Mouse (Mus musculus): ENCODE data around the gene Purb. TPM values are rescaled to one million over a fixed set of nuclear protein-coding genes. Genes with fewer than 3 reads are reported as not detected.
"Not testable (repeated sequence)": the region's sequence is repeated elsewhere in the genome, so short reads cannot be mapped to it uniquely, and the experiment has no call there.

Purb gene
- total RNA-seq, 2 experiments from 2014 or later: 248 to 265 TPM

DNA sequence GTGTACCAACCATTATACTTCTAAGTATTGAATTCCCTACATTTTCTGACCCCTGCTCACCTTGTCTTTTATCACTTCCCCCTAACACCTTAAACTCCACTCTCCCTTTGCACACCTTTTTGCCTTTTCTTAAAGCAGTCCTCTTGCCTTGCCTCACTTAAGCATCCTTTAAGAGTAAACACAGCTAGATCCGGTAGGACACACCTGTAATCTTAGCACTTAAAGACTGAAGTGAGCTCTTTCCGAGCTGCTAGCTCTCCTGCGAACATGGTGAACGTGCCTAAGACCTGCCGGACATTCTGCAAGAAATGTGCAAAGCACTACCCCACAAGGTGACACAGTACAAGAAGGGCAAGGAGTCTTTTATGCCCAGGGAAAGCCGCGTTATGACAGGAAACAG lies 29.8 kb downstream of the Purb start:
- DNase-seq (ENCODE audit: low spot score in 2 of 2): no peak

DNA sequence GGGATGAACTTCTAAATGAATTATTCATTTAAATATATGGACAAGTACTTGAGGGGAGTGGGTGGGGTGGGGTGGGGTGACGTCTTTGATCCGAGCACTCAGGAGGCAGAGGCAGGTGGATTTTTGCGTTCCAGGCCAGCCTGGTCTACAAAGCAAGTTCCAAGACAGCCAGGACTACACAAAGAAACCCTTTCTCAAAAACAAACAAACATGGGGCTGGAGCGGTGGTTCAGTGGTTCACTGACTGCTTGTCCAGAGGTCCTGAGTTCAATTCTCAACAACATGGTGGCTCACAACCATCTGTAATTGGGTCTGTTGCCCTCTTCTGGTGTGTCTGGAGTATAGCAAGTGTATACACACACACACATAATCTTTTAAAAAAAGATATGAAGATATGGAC lies 30.3 kb downstream of the Purb start:
- DNase-seq (ENCODE audit: low spot score in 2 of 2): no peak

DNA sequence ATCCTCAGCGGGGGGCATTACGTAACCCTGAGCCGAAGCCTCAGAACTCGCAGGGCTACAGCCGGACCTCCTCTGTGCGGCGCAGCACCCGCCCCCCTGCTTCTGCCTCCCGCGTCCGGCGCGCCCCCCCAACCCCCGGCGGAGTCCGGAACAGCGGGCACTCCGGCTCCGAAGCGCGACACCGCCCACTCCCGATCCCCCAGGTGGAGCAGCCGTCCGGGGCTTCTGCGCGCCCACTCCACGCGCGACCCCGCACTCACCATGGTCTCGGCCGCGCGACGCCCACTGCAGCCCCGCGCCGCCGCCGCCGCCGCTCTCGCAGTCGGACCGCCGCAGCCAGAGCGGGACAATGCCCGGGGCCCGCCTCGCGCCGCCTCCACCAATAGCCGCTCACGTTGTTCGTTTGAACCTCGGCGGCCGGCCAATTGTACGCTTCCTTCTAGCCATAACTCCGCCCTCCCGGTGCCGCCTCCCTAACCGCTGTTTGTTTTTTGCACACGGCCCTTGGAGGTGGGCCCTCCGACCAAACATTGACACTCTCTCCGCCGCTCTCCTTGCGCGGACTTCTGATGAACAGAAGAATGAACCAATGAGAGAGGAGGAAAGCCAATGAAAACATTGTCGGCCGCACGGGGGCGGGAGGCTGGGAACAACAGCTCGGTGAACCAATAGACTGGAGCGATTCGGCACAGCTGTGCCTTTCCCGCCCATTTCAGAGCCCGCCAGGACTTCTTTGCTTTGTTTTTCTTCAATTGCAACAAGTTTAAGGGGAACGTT lies 31.5 kb downstream of the Purb start, which contains the start of gene H2afv:
Gene H2afv (minus strand): TSS at position 367 of the 777 bp plus-strand sequence.
- DNase-seq (ENCODE audit: low spot score in 2 of 2): peak; percentile 99 to 100

DNA sequence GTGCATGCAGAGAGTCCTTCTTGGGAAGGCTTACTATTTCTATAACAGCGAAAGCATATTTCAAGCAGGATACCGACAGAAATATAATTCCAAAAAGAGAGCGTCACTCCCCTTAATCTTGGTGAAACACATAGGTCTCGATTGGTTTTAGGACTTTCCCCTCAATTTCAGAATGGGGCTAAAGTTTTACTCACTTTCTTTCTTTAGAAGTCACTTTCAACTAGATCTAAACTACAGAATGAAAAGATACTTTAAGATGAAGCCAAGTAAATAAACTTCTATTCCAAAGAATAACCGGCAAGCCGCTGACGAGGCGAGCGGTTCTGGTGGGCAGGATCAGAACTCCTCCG lies 32.0 kb downstream of the Purb start:
- no peak for DNase-seq (ENCODE audit: low spot score in 2 of 2)

GRCm38 (mm10) chr11:6443102-6443501 lies 32.6 kb downstream of the Purb start:
- no peak for DNase-seq (ENCODE audit: low spot score in 2 of 2)

DNA sequence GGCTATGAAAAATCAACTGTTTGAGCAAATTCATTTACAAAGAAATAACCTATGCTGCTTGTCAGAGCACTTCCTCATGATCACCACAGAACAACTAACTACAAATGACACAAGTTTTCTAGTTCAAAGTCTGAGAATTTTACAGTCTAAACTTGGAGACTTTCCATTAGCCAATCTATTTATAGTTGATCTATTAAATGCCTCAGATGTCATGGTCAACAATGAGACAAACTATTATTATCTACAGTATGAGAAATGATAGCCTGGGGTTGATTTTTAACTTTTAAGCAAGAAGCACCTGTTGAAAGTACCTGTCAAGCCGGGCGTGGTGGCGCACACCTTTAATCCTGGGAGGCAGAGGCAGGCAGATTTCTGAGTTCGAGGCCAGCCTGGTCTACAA lies 33.2 kb downstream of the Purb start:
- DNase-seq (ENCODE audit: low spot score in 2 of 2): no peak

DNA sequence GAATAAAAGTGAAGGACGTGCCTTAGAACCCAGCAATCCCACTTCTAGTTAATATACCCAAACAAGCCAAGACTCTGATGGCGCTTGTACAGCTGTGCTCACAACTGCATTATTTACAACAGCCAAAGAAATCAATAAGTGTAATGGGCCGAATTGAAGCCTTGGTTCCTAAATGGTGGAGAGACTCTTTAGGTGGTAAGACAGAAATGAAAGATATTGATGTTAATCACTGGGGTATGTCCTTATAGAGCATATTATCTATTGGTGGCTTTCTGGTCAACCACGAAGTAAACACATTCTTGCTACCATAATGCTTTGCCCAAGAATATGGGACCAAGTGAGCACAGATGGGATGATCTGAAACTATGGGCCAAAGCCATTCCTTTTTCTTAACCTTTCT lies 35.5 kb downstream of the Purb start:
- no peak for DNase-seq (ENCODE audit: low spot score in 2 of 2)

DNA sequence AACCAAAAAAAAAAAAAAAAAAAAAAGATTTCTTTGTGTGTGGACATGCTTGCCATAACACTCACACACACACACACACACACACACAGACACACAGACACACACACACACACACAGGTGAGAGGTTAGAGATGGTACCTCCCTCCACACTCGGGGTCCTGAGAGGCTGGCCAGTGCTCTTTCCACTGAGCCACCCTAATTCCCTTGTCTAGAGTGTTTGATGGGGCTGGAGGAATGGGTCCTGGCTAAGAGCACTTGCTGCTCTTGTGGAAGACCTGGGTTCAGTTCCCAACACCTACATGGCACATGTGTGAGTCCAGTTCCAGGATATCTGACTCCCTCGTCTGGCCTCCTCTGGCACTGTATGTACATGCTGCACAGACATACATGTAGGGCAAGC lies 38.0 kb downstream of the Purb start:
- DNase-seq (ENCODE audit: low spot score in 2 of 2): no peak

DNA sequence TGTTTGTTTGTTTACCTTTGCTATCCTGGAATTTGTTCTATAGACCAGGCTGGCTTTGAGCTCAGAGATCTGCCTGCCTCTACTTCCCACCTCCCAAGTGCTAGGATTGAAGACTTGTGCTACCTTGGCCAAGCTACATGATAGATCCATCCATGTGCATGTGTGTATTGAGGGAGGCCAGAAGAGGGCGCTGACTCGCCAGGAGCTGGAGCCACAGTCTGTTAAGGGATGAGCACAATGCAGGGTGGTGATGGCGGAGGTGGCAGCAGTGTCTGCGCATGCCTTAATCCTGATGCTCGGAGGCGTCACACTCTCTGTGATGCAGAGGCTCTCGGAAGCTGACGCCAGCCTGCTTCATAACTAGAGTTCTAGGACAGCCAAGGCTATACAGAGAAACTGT lies 39.3 kb downstream of the Purb start:
- peak; percentile 31 to 41 for DNase-seq (ENCODE audit: low spot score in 2 of 2)

GRCm38 (mm10) chr11:6430186-6430585 lies 45.5 kb downstream of the Purb start:
- no peak for DNase-seq (ENCODE audit: low spot score in 2 of 2)

- DNase-seq (ENCODE audit: low spot score in 2 of 2): no peak
Observed at GRCm38 (mm10) chr11:6420722-6421350, 54.9 kb downstream of the Purb start.

DNA sequence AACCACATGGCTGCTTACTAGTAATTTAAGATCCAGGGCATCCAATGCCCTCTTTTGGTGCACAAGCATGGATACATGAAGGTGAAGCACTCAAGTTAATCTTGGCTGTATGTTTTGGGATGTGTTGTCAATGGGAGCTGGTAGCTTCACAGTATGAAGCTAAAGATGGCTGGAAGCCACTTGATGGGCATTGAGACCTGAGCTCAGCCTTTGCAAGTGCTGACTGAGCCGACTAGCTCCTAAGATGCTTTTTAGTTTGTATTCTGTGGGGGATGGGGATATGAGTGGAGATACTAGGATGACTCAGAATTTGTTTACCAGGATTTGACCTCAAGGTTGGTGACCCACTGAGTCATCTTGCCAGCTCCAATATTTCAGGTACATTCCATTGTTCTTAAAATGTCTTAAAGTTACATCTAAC lies 55.4 kb downstream of the Purb start:
- no peak for DNase-seq (ENCODE audit: low spot score in 2 of 2)

DNA sequence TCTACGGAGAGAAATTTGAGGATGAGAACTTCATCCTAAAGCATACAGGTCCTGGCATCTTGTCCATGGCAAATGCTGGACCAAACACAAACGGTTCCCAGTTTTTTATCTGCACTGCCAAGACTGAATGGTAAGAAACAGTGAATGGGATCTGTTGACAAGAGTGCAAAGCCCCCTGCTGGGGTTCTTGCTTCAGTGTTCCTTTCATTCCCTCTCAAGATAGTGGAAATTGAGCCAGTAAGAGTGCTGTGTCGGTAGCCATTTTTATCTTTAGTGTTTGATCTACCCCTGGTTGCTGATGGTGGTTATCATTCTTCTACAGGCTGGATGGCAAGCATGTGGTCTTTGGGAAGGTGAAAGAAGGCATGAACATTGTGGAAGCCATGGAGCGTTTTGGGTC lies 56.6 kb downstream of the Purb start:
- not testable (repeated sequence) for DNase-seq (ENCODE audit: low spot score in 2 of 2)

GRCm38 (mm10) chr11:6418751-6419150 lies 57.0 kb downstream of the Purb start:
- DNase-seq (ENCODE audit: low spot score in 2 of 2): no peak

Small RNA genes within 50 kb of the gene (microRNA-seq; reads per million reads assigned to microRNA genes)
- gene Gm22123: 0 reads per million in 2 experiments

Other genes with a start within 250 kb of the Purb start
- under 1 TPM; 0.63 to 0.68 TPM for gene Npc1l1, start 245.8 kb downstream of the Purb start, total RNA-seq (2021)
- gene Ddx56, start 208.1 kb downstream of the Purb start, total RNA-seq (2021): 10 to 100 TPM; 45.6 to 48.6 TPM
- gene Tmed4, start 201.0 kb downstream of the Purb start, total RNA-seq (2021): 10 to 100 TPM; 94.1 to 99.1 TPM
- gene Ogdh, start 184.3 kb downstream of the Purb start, total RNA-seq (2021): 100 to 1,000 TPM; 228 to 260 TPM
- gene Zmiz2, start 86.8 kb downstream of the Purb start, total RNA-seq (2021): 100 to 1,000 TPM; 217 to 224 TPM
- gene Ppia, start 60.5 kb downstream of the Purb start, total RNA-seq (2021): 1,000 to 10,000 TPM; 1,850 TPM
- 10 to 100 TPM; 41.4 to 42.5 TPM for gene H2afv, start 31.5 kb downstream of the Purb start, total RNA-seq (2021)
- under 1 TPM; 0.23 to 0.49 TPM for gene Myo1g, start 45.0 kb upstream of the Purb start, total RNA-seq (2021)
- gene Ccm2, start 71.0 kb upstream of the Purb start, total RNA-seq (2021): 10 to 100 TPM; 63.5 to 67.0 TPM
- gene Nacad, start 130.1 kb upstream of the Purb start, total RNA-seq (2021): 10 to 100 TPM; 42.6 to 55.9 TPM
- 10 to 100 TPM; 49.3 to 50.4 TPM for gene Tbrg4, start 150.2 kb upstream of the Purb start, total RNA-seq (2021)
- not detected for gene Wap, start 162.7 kb upstream of the Purb start, total RNA-seq (2021)
- 10 to 100 TPM in 1 of 2 experiments, 1 to 10 TPM in 1; 9.9 to 12.9 TPM for gene Ramp3, start 182.6 kb upstream of the Purb start, total RNA-seq (2021)

Measured in left cerebral cortex, adult 18-20 months (tissue).